Mouse (Mus musculus) midbrain, embryonic 13.5 days (tissue): ENCODE measurements at regions not wholly inside any gene's neighbourhood (a gene's known extent, or its start where the extent isn't known, plus 50 kb on each side); places are given as distances from the start of the nearest gene placed in this dataset.
A peak's percentile ranks its signal among the peaks of the same experiment; 100 is the strongest.
"Not testable (repeated sequence)": the region's sequence is repeated elsewhere in the genome, so short reads cannot be mapped to it uniquely, and the experiment has no call there.

Experiments used
- ATAC-seq: fragments of 200-750 bp; cut with Nextera tagmentation; 2 replicates; pipeline ENCODE4 v1.8.0; 2017; ENCODE audit warnings: mild to moderate bottlenecking, moderate TSS enrichment, moderate library complexity
- H3K27ac ChIP-seq: fragments of 300-500 bp; sonication (generic); 2 replicates; pipeline ENCODE4 v1.5.1; 2015; ENCODE audit warnings: inconsistent platforms, mild to moderate bottlenecking, moderate library complexity
- H3K27me3 ChIP-seq: fragments of 300-500 bp; sonication (generic); 2 replicates; pipeline ENCODE4 v1.6.1; 2015; ENCODE audit warnings: mild to moderate bottlenecking, inconsistent platforms
- H3K36me3 ChIP-seq: fragments of 300-500 bp; sonication (generic); 2 replicates; pipeline ENCODE4 v1.6.1; 2015; ENCODE audit warnings: mild to moderate bottlenecking, inconsistent platforms
- H3K4me1 ChIP-seq: fragments of 300-500 bp; sonication (generic); replicated peaks from 2 replicates; pipeline ENCODE4 v1.6.1; 2015; ENCODE audit warnings: inconsistent platforms
- H3K4me2 ChIP-seq: fragments of 300-500 bp; sonication (generic); replicated peaks from 2 replicates; pipeline ENCODE4 v1.6.1; 2015; ENCODE audit warnings: moderate library complexity, mild to moderate bottlenecking, inconsistent platforms
- H3K4me3 ChIP-seq: fragments of 300-500 bp; sonication (generic); replicated peaks from 2 replicates; pipeline ENCODE4 v1.5.1; 2015; ENCODE audit warnings: mild to moderate bottlenecking, inconsistent platforms
- H3K9ac ChIP-seq: fragments of 300-500 bp; sonication (generic); replicated peaks from 2 replicates; pipeline ENCODE4 v1.6.1; 2015; ENCODE audit warnings: mild to moderate bottlenecking, inconsistent platforms
- H3K9me3 ChIP-seq: fragments of 300-500 bp; sonication (generic); 2 replicates; pipeline ENCODE4 v1.6.1; 2016; ENCODE audit warnings: mild to moderate bottlenecking, inconsistent platforms
- WGBS: fragments of 180-500 bp; shearing (Covaris S2); methylation state at CpG from one replicate; pipeline ENCODE4 v1.1.7; 2015; 5-methylcytosine and 5-hydroxymethylcytosine counted together

DNA sequence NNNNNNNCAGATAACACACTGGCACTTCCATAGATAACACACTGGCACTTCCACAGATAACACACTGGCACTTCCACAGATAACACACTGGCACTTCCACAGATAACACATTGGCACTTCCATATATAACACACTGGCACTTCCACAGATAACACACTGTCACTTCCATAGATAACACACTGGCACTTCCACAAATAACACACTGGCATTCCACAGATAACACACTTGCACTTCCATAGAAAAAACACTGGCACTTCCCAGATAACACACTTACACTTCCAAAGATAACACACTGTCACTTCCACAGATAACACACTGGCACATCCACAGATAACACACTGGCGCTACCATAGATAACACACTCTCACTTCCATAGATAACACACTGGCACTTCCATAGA, 105.7 kb upstream of the Afdn start:
- not testable (repeated sequence) for H3K27me3 ChIP-seq, H3K4me2 ChIP-seq, ATAC-seq, H3K9me3 ChIP-seq, H3K4me3 ChIP-seq, H3K36me3 ChIP-seq, H3K27ac ChIP-seq, H3K9ac ChIP-seq
- 65% methylated on average over 1 of the region's 1 CpGs for WGBS
- H3K4me1 ChIP-seq, result peaks cover 38% of the 10 kb centered on the region

DNA sequence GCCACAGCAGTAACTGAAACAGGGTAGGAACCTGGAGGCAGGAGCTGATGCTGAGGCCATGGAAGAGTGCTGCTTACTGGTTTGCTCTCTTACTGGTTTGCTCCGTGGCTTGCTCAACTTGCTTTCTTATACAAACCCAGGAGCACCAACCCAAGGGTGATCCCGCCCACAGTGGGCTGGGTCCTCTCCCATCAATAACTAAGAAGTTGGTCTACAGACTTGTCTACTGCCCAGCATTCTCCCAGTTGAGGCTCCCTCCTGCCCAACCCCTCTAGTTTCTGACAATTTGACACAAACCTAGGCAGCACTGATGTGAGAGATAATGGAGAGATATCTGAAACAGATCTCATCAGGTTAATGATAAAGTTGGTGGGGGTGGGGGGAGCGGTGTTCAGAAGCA, 104.3 kb upstream of the Afdn start:
- Histone ChIP-seq H3K9ac (no peak overlapping the region), H3K4me3 (no peak overlapping the region), H3K27me3 (no peaks in the 10 kb centered on the region), H3K4me2 (peak overlapping the region; percentile 40), H3K27ac (peak overlapping the region; percentile 91), H3K4me1 (peaks cover 46% of the 10 kb centered on the region), H3K36me3 (no peaks in the 10 kb centered on the region), H3K9me3 (no peaks in the 10 kb centered on the region)
- WGBS, result 14% methylated on average over 3 of the region's 3 CpGs
- ATAC-seq, result no peak

DNA sequence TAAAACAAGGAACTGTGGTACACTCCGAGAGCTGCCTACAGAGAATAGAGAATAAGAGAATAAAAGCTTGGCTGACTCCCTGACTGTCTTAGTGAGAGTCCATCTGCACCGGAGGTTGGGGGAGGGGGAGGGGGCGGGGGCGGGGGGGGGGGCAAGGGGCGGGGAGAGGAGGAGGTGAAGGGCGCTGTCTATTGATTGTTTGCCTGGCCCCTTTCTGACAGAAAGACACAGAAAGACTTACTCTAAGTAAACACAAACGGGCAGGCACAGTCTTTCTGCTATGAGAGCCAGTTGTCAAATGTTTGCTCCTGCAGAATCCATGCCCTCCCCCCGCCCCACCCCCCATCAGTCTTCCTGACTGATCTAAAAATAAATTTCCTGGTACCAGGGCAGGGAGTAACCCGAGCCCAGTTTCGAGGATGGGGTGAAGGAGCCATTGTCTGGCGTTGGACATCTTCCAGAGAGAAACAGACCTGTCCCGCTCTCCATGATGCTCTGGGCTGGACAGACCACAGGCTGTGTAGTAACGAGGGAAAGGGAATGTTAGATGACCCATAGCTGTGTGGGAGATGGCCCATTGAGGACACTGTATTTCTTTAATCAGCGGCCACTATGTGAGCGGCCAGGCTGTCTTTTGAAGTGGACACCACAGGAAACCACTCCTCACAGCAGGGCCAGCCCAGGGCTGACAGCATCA, 103.7 kb upstream of the Afdn start:
- peaks cover 46% of the 10 kb centered on the region for H3K4me1 ChIP-seq
- H3K27ac ChIP-seq, result peak overlapping the region; percentile 91
- H3K4me2 ChIP-seq, result peak overlapping the region; percentile 40
- H3K27me3 ChIP-seq, result no peaks in the 10 kb centered on the region
- H3K36me3 ChIP-seq, result no peaks in the 10 kb centered on the region
- H3K9ac ChIP-seq, result no peak overlapping the region
- H3K9me3 ChIP-seq, result no peaks in the 10 kb centered on the region
- H3K4me3 ChIP-seq, result no peak overlapping the region
- 1% methylated on average over 10 of the region's 15 CpGs for WGBS
- peak; percentile 69 for ATAC-seq

DNA sequence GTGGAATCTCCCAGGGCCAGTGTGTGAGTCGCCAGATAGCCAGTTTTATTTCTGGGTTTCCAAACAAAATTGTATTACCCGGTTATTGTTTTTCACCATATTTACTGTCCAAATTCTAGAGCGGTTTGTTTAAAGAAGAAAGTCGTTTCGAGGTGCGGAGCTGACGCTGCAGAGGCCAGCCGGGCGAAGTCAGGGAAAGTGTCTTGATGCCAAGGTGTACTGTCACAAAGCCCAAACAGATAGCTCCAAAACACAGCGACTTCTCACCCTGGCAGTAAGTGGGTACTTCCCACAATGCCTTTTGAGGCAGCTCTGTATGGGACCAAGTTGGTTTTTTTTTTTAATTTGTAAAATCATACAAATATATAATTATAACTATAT, 103.2 kb upstream of the Afdn start:
- H3K4me2 ChIP-seq, result peak overlapping the region; percentile 40
- H3K4me3 ChIP-seq, result no peak overlapping the region
- peaks cover 46% of the 10 kb centered on the region for H3K4me1 ChIP-seq
- 22% methylated on average over 10 of the region's 10 CpGs for WGBS
- no peaks in the 10 kb centered on the region for H3K36me3 ChIP-seq
- ATAC-seq, result no peak
- no peaks in the 10 kb centered on the region for H3K27me3 ChIP-seq
- no peak overlapping the region for H3K9ac ChIP-seq
- peak overlapping the region; percentile 91 for H3K27ac ChIP-seq
- H3K9me3 ChIP-seq, result no peaks in the 10 kb centered on the region

GRCm38 (mm10) chr17:13657656-13658292, 102.6 kb upstream of the Afdn start:
- no peak overlapping the region for H3K9ac ChIP-seq
- no peak overlapping the region for H3K4me3 ChIP-seq
- H3K27ac ChIP-seq, result peak overlapping the region; percentile 91
- 9% methylated on average over 9 of the region's 9 CpGs for WGBS
- no peak overlapping the region for H3K4me2 ChIP-seq
- H3K4me1 ChIP-seq, result peaks cover 46% of the 10 kb centered on the region
- H3K9me3 ChIP-seq, result no peaks in the 10 kb centered on the region
- ATAC-seq, result peak; percentile 78
- H3K36me3 ChIP-seq, result no peaks in the 10 kb centered on the region
- no peaks in the 10 kb centered on the region for H3K27me3 ChIP-seq

DNA sequence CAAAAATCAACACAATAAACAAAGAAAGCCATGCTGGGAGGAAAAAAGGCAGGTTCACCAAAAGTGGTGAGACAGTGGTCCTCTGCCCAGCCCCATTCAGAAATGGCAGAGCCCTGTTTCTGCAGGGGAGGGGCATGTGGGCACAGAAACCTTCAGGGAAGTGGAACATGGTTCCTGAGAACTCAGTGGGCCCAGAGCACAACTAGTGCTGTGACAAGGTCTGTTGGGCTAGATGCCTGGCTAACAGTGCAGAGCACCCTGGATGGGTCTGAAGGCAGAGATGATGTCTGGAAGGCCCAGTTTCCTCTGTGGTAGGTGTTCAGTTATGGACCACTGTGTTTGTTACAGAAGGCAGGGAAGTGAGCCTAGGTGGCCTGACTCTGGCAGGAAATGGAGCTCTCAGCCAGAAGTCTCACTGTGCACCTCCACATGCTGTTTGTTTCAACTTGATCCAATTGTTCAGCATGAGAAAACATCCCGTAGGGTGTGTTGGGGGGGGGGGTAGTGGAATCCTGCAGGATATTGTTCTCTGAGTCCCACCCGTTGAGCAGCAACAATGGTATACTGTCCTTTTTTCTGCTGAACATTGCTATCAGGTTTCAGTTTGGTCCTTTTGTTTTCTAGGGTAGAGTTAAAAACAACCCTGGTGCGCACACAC, 101.9 kb upstream of the Afdn start:
- peak overlapping the region; percentile 91 for H3K27ac ChIP-seq
- H3K36me3 ChIP-seq, result no peaks in the 10 kb centered on the region
- ATAC-seq, result peak; percentile 44
- H3K4me2 ChIP-seq, result no peak overlapping the region
- no peak overlapping the region for H3K4me3 ChIP-seq
- WGBS, result 8% methylated on average over 3 of the region's 3 CpGs
- no peaks in the 10 kb centered on the region for H3K27me3 ChIP-seq
- H3K9ac ChIP-seq, result no peak overlapping the region
- H3K9me3 ChIP-seq, result no peaks in the 10 kb centered on the region
- peaks cover 46% of the 10 kb centered on the region for H3K4me1 ChIP-seq

GRCm38 (mm10) chr17:13659103-13659502, 101.2 kb upstream of the Afdn start:
- Histone ChIP-seq H3K27me3 (no peaks in the 10 kb centered on the region), H3K4me2 (no peak overlapping the region), H3K4me3 (no peak overlapping the region), H3K4me1 (peaks cover 46% of the 10 kb centered on the region), H3K27ac (peak overlapping the region; percentile 91), H3K9ac (no peak overlapping the region), H3K36me3 (no peaks in the 10 kb centered on the region), H3K9me3 (no peaks in the 10 kb centered on the region)
- no peak for ATAC-seq
- 8% methylated on average over 8 of the region's 8 CpGs for WGBS

- Histone ChIP-seq H3K27me3 (no peaks in the 10 kb centered on the region), H3K27ac (peak overlapping the region; percentile 91; the same call in 1 of the 2 replicates)
These were observed 100.4 kb upstream of the Afdn start for GRCm38 (mm10) chr17:13659943-13660342.

DNA sequence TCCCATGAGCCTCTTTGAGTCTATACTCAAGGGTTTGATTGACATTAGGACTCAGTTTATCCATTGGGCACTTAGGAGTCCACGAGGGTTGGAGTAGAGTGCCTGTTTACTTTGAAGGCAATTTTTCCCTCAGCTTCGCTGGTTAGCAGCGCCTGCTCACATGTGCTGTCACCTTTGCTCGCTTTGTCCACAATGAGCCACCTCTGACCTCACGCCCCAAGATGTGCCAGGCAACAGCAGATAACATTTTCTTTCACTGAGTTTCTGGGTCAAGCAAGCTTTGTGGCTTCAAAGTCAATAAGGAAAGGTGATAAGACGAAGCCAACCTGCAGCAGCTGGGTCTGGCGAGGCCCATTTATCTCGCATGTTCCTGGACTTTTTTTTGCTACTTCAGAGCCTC, 99.3 kb upstream of the Afdn start:
- no peak for ATAC-seq
- no peak overlapping the region for H3K27ac ChIP-seq
- no peak overlapping the region for H3K4me2 ChIP-seq
- peaks cover 45% of the 10 kb centered on the region for H3K4me1 ChIP-seq
- no peak overlapping the region for H3K9ac ChIP-seq
- H3K4me3 ChIP-seq, result no peak overlapping the region
- no peaks in the 10 kb centered on the region for H3K9me3 ChIP-seq
- no peaks in the 10 kb centered on the region for H3K27me3 ChIP-seq
- no peaks in the 10 kb centered on the region for H3K36me3 ChIP-seq
- 92% methylated on average over 8 of the region's 8 CpGs for WGBS

More at GRCm38 (mm10) chr17:13659943-13660342, 100.4 kb upstream of the Afdn start:
- no peak overlapping the region for H3K9ac ChIP-seq
- ATAC-seq, result no peak
- no peaks in the 10 kb centered on the region for H3K9me3 ChIP-seq
- no peaks in the 10 kb centered on the region for H3K36me3 ChIP-seq
- H3K4me1 ChIP-seq, result peaks cover 46% of the 10 kb centered on the region
- no peak overlapping the region for H3K4me3 ChIP-seq
- H3K4me2 ChIP-seq, result no peak overlapping the region
- WGBS, result 60% methylated on average over 4 of the region's 4 CpGs

GRCm38 (mm10) chr17:13662152-13662551, 98.2 kb upstream of the Afdn start:
- H3K36me3 ChIP-seq, result no peaks in the 10 kb centered on the region
- H3K4me1 ChIP-seq, result peaks cover 46% of the 10 kb centered on the region
- H3K9me3 ChIP-seq, result no peaks in the 10 kb centered on the region
- H3K27ac ChIP-seq, result no peak overlapping the region
- H3K4me3 ChIP-seq, result no peak overlapping the region
- H3K4me2 ChIP-seq, result no peak overlapping the region
- H3K9ac ChIP-seq, result no peak overlapping the region
- ATAC-seq, result no peak
- H3K27me3 ChIP-seq, result no peaks in the 10 kb centered on the region
- WGBS, result 53% methylated on average over 4 of the region's 4 CpGs
